Mouse (Mus musculus) ES-E14 (cell line): ENCODE measurements around the gene Sv2c.

Experiments used
- CHD2 ChIP-seq: IDR thresholded peaks from 2 replicates; pipeline ENCODE4 v1.6.1; 2014; ENCODE audit warnings: mild to moderate bottlenecking, low read depth, low read length, inconsistent platforms
- HCFC1 ChIP-seq: IDR thresholded peaks from 2 replicates; pipeline ENCODE4 v1.6.1; 2012; ENCODE audit warnings: low read length, inconsistent platforms, borderline replicate concordance; ENCODE audit not compliant: insufficient read depth
- MAFK ChIP-seq: IDR thresholded peaks from 2 replicates; pipeline ENCODE4 v1.6.1; 2014; ENCODE audit warnings: mild to moderate bottlenecking, low read depth, low read length, inconsistent platforms; ENCODE audit not compliant: insufficient read depth

- TF ChIP-seq CHD2 (no peak), HCFC1 (no peak), MAFK (no peak)
Measured at GRCm38 (mm10) chr13:95999396-95999795, 133.0 kb downstream of the Sv2c start.
